Comparison of ENCODE assay signal across 8 mouse cellular contexts in the genomic region with DNA sequence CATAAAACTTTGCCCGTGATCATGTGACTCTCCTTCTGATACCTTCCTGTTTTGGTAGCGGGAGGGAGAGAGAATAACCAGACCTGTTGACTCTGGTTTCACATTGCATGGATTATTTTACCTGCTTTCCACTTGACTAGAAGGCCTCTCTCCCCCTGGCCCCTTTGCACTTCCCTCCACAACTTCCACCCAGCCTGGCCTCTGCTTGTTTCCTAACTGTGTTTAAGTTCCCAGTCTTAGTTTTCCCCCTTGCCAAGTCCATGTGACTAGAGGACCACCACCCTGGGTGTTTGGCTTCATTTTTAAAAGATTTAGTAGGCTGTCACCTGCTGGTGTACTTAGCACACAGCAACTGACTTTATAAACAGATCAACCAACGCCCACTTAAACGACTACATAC. TPM values are rescaled to one million over a fixed set of nuclear protein-coding genes. Genes with fewer than 3 reads are reported as not detected.
A peak's percentile ranks its signal among the peaks of the same experiment; 100 is the strongest.
DNase-seq lines count a peak whose midpoint lies in the region; ATAC-seq and TF ChIP-seq lines count a peak whose summit lies in the region.

No protein-coding gene starts in this region.

- 0 out of 2 replicates have a peak overlapping the region, but pooled peaks have one; percentile 100 for H3K4me2 ChIP-seq in forebrain, postnatal 0 days (ENCODE audit: low read depth)
- peak overlapping the region; percentile 95 for H3K4me2 ChIP-seq in intestine, embryonic 16.5 days (ENCODE audit: low read depth, low read length)
- H3K4me2 ChIP-seq in liver, embryonic 16.5 days (ENCODE audit: low read depth, low read length) = peak overlapping the region; percentile 86
- peak overlapping the region; percentile 7; the same call in 1 of the 2 replicates for H3K4me2 ChIP-seq in neural tube, embryonic 14.5 days (ENCODE audit: low read depth, low read length)

- H3K4me3 ChIP-seq in forebrain, postnatal 0 days (ENCODE audit: low read depth, low read length) = no peak overlapping the region
- H3K4me3 ChIP-seq in intestine, embryonic 16.5 days (ENCODE audit: low read length) = peak overlapping the region; percentile 74
- peak overlapping the region; percentile 79 for H3K4me3 ChIP-seq in liver, embryonic 16.5 days (ENCODE audit: low read depth, low read length)
- H3K4me3 ChIP-seq in neural tube, embryonic 14.5 days (ENCODE audit: low read depth, low read length) = no peak overlapping the region

- H3K27me3 ChIP-seq in forebrain, postnatal 0 days (ENCODE audit: insufficient read depth, low read length) = no peaks in the 10 kb centered on the region
- no peaks in the 10 kb centered on the region for H3K27me3 ChIP-seq in intestine, embryonic 16.5 days (replicated peaks; ENCODE audit: control insufficient read depth, insufficient read depth, low read length)
- no peaks in the 10 kb centered on the region for H3K27me3 ChIP-seq in liver, embryonic 16.5 days (ENCODE audit: control insufficient read depth, insufficient read depth, low read depth, low read length)
- no peaks in the 10 kb centered on the region for H3K27me3 ChIP-seq in neural tube, embryonic 14.5 days (ENCODE audit: control insufficient read depth, insufficient read depth, low read length)

- no peak overlapping the region for H3K9ac ChIP-seq in forebrain, postnatal 0 days
- no peak overlapping the region for H3K9ac ChIP-seq in intestine, embryonic 16.5 days (ENCODE audit: low read depth, low read length)
- peak overlapping the region; percentile 92 for H3K9ac ChIP-seq in liver, embryonic 16.5 days (ENCODE audit: low read depth, low read length)
- H3K9ac ChIP-seq in neural tube, embryonic 14.5 days (replicated peaks; ENCODE audit: low read depth, low read length) = no peak overlapping the region

- ATAC-seq in forebrain, postnatal 0 days = peak; percentile 44; the same call in 1 of the 2 replicates
- ATAC-seq in intestine, embryonic 16.5 days = peak; percentile 52
- ATAC-seq in liver, embryonic 16.5 days (ENCODE audit: low read depth) = no peak
- ATAC-seq in neural tube, embryonic 14.5 days (ENCODE audit: low read depth) = no peak

- peak; percentile 47; the same call in 1 of the 2 replicates for TF ChIP-seq CTCF in brain, embryonic 14.5 days (IDR thresholded peaks at IDR 0.05; ENCODE audit: borderline replicate concordance, extremely low read depth, insufficient read depth, insufficient read length)
- TF ChIP-seq CTCF in forebrain, postnatal 0 days (IDR thresholded peaks at IDR 0.05; ENCODE audit: low read depth) = peak; percentile 62

- H3K9me3 ChIP-seq in forebrain, postnatal 0 days (ENCODE audit: low read length) = 0 out of 2 replicates have a peak, but pooled peaks cover 3% of the 10 kb centered on the region
- no peaks in the 10 kb centered on the region for H3K9me3 ChIP-seq in intestine, embryonic 16.5 days (ENCODE audit: control insufficient read depth, low read length)
- no peaks in the 10 kb centered on the region for H3K9me3 ChIP-seq in liver, embryonic 16.5 days (replicated peaks; ENCODE audit: control insufficient read depth, low read length)
- H3K9me3 ChIP-seq in neural tube, embryonic 14.5 days (ENCODE audit: control insufficient read depth, low read length) = no peaks in the 10 kb centered on the region

- H3K4me1 ChIP-seq in forebrain, postnatal 0 days (ENCODE audit: insufficient read depth) = no peaks in the 10 kb centered on the region
- H3K4me1 ChIP-seq in intestine, embryonic 16.5 days (ENCODE audit: control insufficient read depth, insufficient read depth, low read length) = peaks cover 13% of the 10 kb centered on the region
- H3K4me1 ChIP-seq in liver, embryonic 16.5 days (ENCODE audit: control insufficient read depth, low read depth, low read length) = peaks cover 16% of the 10 kb centered on the region
- H3K4me1 ChIP-seq in neural tube, embryonic 14.5 days (ENCODE audit: control insufficient read depth, insufficient read depth, low read length) = 0 out of 2 replicates have a peak, but pooled peaks cover 3% of the 10 kb centered on the region

- TF ChIP-seq POLR2A in brain, embryonic 14.5 days (IDR thresholded peaks at IDR 0.05; ENCODE audit: borderline replicate concordance, extremely low read depth, insufficient read depth, insufficient read length, poor library complexity, severe bottlenecking) = no peak

- H3K27ac ChIP-seq in forebrain, postnatal 0 days (ENCODE audit: low read depth, low read length) = no peak overlapping the region
- peak overlapping the region; percentile 89 for H3K27ac ChIP-seq in intestine, embryonic 16.5 days (ENCODE audit: low read length)
- peak overlapping the region; percentile 81 for H3K27ac ChIP-seq in liver, embryonic 16.5 days (ENCODE audit: low read length)
- H3K27ac ChIP-seq in neural tube, embryonic 14.5 days (ENCODE audit: low read depth, low read length) = no peak overlapping the region

- DNase-seq in adrenal gland, postnatal 10 days = peak; percentile 9
- DNase-seq in adrenal gland, postnatal 25 days = no peak
- DNase-seq in brain, embryonic 14.5 days (ENCODE audit: low read depth) = peak; percentile 81
- peak; percentile 43 for DNase-seq in forebrain, postnatal 0 days
- DNase-seq in adrenal gland, adult 8-10 months = no peak

- no peaks in the 10 kb centered on the region for H3K36me3 ChIP-seq in forebrain, postnatal 0 days (ENCODE audit: insufficient read depth)
- H3K36me3 ChIP-seq in intestine, embryonic 16.5 days (ENCODE audit: control insufficient read depth, insufficient read depth, low read length) = no peaks in the 10 kb centered on the region
- no peaks in the 10 kb centered on the region for H3K36me3 ChIP-seq in liver, embryonic 16.5 days (ENCODE audit: control insufficient read depth, insufficient read depth)
- no peaks in the 10 kb centered on the region for H3K36me3 ChIP-seq in neural tube, embryonic 14.5 days (ENCODE audit: control insufficient read depth, insufficient read depth, low read length)

- 45% methylated on average over 4 of the region's 4 CpGs for WGBS in forebrain, postnatal 0 days
- WGBS in intestine, embryonic 16.5 days = 28% methylated on average over 4 of the region's 4 CpGs
- 19% methylated on average over 4 of the region's 4 CpGs for WGBS in liver, embryonic 16.5 days (ENCODE audit: insufficient replicate concordance)
- WGBS in neural tube, embryonic 14.5 days = 58% methylated on average over 4 of the region's 4 CpGs

RNA-seq across cellular contexts. Expression of gene Smpdl3a, which starts 1.9 kb away (rescaled TPM):
- total RNA-seq in adrenal gland, postnatal 10 days (2021) = 10 to 100 TPM; 73.8 to 76.6 TPM
- total RNA-seq in adrenal gland, postnatal 25 days (2021) = 36.0 and 38.7 TPM in 2 replicates
- 15.9 and 18.3 TPM in 2 replicates for polyA plus RNA-seq in brain, embryonic 14.5 days (2012; rRNA removed)
- 31.0 and 32.5 TPM in 2 replicates for total RNA-seq in forebrain, postnatal 0 days (2014; rRNA removed)
- polyA plus RNA-seq in forebrain, postnatal 0 days (2015; fragmentation: Nextera tagmentation; extraction: Ambion mirVana) = 37.0 and 38.6 TPM in 2 replicates
- 81.6 and 99.0 TPM in 2 replicates for polyA plus RNA-seq in intestine, embryonic 16.5 days (2015; fragmentation: Nextera tagmentation; extraction: Ambion mirVana)
- polyA plus RNA-seq in liver, embryonic 16.5 days (2015; fragmentation: Nextera tagmentation; extraction: Ambion mirVana) = 28.3 and 29.0 TPM in 2 replicates
- polyA plus RNA-seq in neural tube, embryonic 14.5 days (2014; fragmentation: Nextera tagmentation; extraction: Ambion mirVana) = 42.2 and 43.4 TPM in 2 replicates
- total RNA-seq in adrenal gland, adult 8-10 months (2022) = 10 to 100 TPM; 25.4 to 45.3 (median 33.2) TPM

RNA-seq across cellular contexts. Expression of gene Fabp7, which starts 11.4 kb away (rescaled TPM):
- 10 to 100 TPM; 12.0 to 15.9 TPM for total RNA-seq in adrenal gland, postnatal 10 days (2021)
- total RNA-seq in adrenal gland, postnatal 25 days (2021) = 0.97 TPM in 1 of 2 replicates, not detected in the other
- polyA plus RNA-seq in brain, embryonic 14.5 days (2012; rRNA removed) = 924 and 1,133 TPM in 2 replicates
- total RNA-seq in forebrain, postnatal 0 days (2014; rRNA removed) = 1,177 and 1,333 TPM in 2 replicates
- polyA plus RNA-seq in forebrain, postnatal 0 days (2015; fragmentation: Nextera tagmentation; extraction: Ambion mirVana) = 2,604 and 2,926 TPM in 2 replicates
- 32.8 and 36.5 TPM in 2 replicates for polyA plus RNA-seq in intestine, embryonic 16.5 days (2015; fragmentation: Nextera tagmentation; extraction: Ambion mirVana)
- polyA plus RNA-seq in liver, embryonic 16.5 days (2015; fragmentation: Nextera tagmentation; extraction: Ambion mirVana) = 0.92 and 1.7 TPM in 2 replicates
- 2,216 and 2,237 TPM in 2 replicates for polyA plus RNA-seq in neural tube, embryonic 14.5 days (2014; fragmentation: Nextera tagmentation; extraction: Ambion mirVana)
- 1 to 10 TPM in 2 of 4 experiments, under 1 TPM in 2; 0.59 to 1.3 (median 0.89) TPM for total RNA-seq in adrenal gland, adult 8-10 months (2022)

Comparison
In these comparisons a context has a peak if more than half of its experiments do, and no peak if none do; other contexts are left out.
1. DNase-seq: peak in adrenal gland, postnatal 10 days (single experiment), brain, embryonic 14.5 days (single experiment) and forebrain, postnatal 0 days (single experiment); none in adrenal gland, postnatal 25 days (single experiment) and adrenal gland, adult 8-10 months (single experiment).
2. ATAC-seq: peak in forebrain, postnatal 0 days (single experiment) and intestine, embryonic 16.5 days (single experiment); none in liver, embryonic 16.5 days (single experiment) and neural tube, embryonic 14.5 days (single experiment).
3. H3K27ac ChIP-seq: peak in intestine, embryonic 16.5 days (single experiment) and liver, embryonic 16.5 days (single experiment); none in forebrain, postnatal 0 days (single experiment) and neural tube, embryonic 14.5 days (single experiment).
4. H3K4me2 ChIP-seq: peak in every context shown above with its lines; median percentile 100 in forebrain, postnatal 0 days; 95 in intestine, embryonic 16.5 days; 86 in liver, embryonic 16.5 days; 7 in neural tube, embryonic 14.5 days.
5. H3K4me3 ChIP-seq: peak in intestine, embryonic 16.5 days (single experiment) and liver, embryonic 16.5 days (single experiment); none in forebrain, postnatal 0 days (single experiment) and neural tube, embryonic 14.5 days (single experiment).
6. RNA of gene Fabp7, which starts 11.4 kb away (polyA plus RNA-seq): 2,604 to 2,926 TPM in forebrain, postnatal 0 days, 2,216 to 2,237 TPM in neural tube, embryonic 14.5 days and 924 to 1,133 TPM in brain, embryonic 14.5 days; 32.8 to 36.5 TPM in intestine, embryonic 16.5 days and 0.92 to 1.7 TPM in liver, embryonic 16.5 days; every median in the first group is over 10 times any median in the second.